Mouse (Mus musculus) erythroblast, embryonic 14.5 days (primary cell): Measurements from ENCODE around the gene Pnrc1. TPM values are rescaled to one million over a fixed set of nuclear protein-coding genes. Genes with fewer than 3 reads are reported as not detected.

Source experiments
- H3K27me3 ChIP-seq: 2 replicates; pipeline ENCODE4 v1.6.1; 2012; ENCODE audit warnings: inconsistent platforms; ENCODE audit not compliant: control insufficient read depth
- H3K36me3 ChIP-seq: 2 replicates; pipeline ENCODE4 v1.6.1; 2012; ENCODE audit warnings: mild to moderate bottlenecking, inconsistent platforms; ENCODE audit not compliant: control insufficient read depth
- H3K4me1 ChIP-seq: 2 replicates; pipeline ENCODE4 v1.6.1; 2012; ENCODE audit warnings: inconsistent platforms; ENCODE audit not compliant: control insufficient read depth
- H3K4me3 ChIP-seq: replicated peaks from 2 replicates; pipeline ENCODE3; 2012; ENCODE audit warnings: moderate library complexity, mild to moderate bottlenecking, inconsistent platforms
- H3K9me3 ChIP-seq: 2 replicates; pipeline ENCODE4 v1.6.1; 2012; ENCODE audit warnings: low read length, inconsistent platforms, mixed read lengths; ENCODE audit not compliant: control insufficient read depth
- GATA1 ChIP-seq: IDR thresholded peaks from 2 replicates; pipeline ENCODE4 v1.6.1; 2012; ENCODE audit warnings: low read length, inconsistent platforms, mixed read lengths
- TAL1 ChIP-seq: IDR thresholded peaks from 3 replicates; pipeline ENCODE4 v1.6.1; 2012; ENCODE audit warnings: low read length, inconsistent platforms, mixed read lengths
- polyA plus RNA-seq: library from polyadenylated mRNA; stranded (reverse); fragments of >175 nt; gene quantifications from 2 replicates; pipeline ENCODE4 v1.2.3, GENCODE M21; 2012

The Pnrc1 gene
- polyA plus RNA-seq, 1 experiment, result 68.6 TPM

- Histone ChIP-seq H3K9me3 (no peaks in the 10 kb centered on the region), H3K27me3 (no peaks in the 10 kb centered on the region), H3K4me1 (no peaks in the 10 kb centered on the region), H3K4me3 (no peak overlapping the region), H3K36me3 (no peaks in the 10 kb centered on the region)
- TF ChIP-seq GATA1, result no peak
- no peak for TF ChIP-seq TAL1
Measured at GRCm38 (mm10) chr4:33273437-33273836, 16.5 kb downstream of the Pnrc1 start.

DNA sequence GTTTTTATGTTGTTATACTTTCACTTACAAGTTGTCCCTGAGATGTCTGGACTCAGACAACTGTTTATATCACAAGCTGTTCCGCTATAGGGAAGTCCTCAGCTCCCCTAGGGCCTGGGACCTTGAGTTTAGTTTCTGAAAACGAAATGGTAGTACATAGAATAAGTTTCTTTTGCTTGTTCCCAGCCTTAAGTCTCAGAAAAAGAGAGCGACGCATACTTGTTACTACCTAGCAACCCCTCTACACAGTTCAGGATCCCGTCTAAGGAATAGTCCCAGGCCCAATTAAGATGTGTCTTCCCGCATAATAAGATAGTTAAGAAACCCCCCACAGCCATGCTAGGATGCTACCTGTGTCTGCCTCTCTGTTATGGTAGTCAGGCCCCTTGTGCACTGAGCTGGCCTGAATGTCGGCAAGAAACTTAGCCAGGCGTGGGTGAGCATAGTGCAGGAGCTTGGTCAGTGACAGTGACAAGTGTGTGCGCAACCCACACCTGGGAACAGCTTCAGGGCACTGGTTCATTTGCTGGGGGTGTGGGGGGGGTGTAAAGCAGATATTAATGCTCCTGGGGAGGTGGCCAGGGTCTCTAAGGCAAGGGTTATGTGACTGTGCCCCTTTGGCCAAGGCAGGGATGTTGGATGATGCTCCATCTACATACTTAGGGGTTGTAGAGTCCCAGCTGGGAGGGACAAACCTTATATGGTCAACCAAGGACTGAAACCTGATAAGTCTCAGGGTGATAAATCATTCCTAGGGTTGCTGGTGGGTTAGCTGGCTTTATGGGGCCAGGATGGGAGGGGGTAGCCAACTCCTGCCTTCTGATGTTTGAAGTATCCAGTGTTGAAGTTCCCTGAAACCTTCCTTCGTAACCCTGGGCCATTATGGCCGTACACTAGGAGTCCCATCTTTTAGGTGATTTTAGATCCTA lies 19.3 kb downstream of the Pnrc1 start:
- no peaks in the 10 kb centered on the region for H3K9me3 ChIP-seq
- no peaks in the 10 kb centered on the region for H3K4me1 ChIP-seq
- TF ChIP-seq TAL1 (no peak), GATA1 (no peak)
- H3K27me3 ChIP-seq, result no peaks in the 10 kb centered on the region
- H3K36me3 ChIP-seq, result no peaks in the 10 kb centered on the region
- no peak overlapping the region for H3K4me3 ChIP-seq

GRCm38 (mm10) chr4:33264979-33265726 lies 24.8 kb downstream of the Pnrc1 start:
- no peaks in the 10 kb centered on the region for H3K9me3 ChIP-seq
- H3K27me3 ChIP-seq, result no peaks in the 10 kb centered on the region; the same call in 1 of the 2 replicates
- H3K36me3 ChIP-seq, result no peaks in the 10 kb centered on the region
- TF ChIP-seq GATA1 (no peak), TAL1 (no peak)
- no peak overlapping the region for H3K4me3 ChIP-seq
- H3K4me1 ChIP-seq, result peaks cover 2% of the 10 kb centered on the region; the same call in 1 of the 2 replicates

DNA sequence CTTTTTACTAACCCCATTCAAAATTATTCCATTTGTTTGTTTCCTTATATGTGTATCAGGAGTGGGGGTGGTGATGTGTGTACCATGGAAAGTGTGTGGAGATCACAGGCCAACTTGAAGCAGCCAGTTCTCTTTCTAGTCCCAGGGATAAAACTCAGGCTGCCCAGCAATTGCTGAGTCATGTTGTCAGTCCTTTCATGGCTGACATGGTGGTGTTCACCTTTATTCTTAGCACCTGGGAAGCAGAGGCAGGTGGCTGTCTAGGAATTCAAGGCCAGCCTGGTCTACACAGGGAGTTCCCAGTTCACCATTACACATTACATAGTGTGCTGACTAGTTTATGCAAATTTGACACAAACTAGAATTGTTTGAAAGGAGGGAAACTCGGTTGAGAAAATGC lies 27.1 kb downstream of the Pnrc1 start:
- no peaks in the 10 kb centered on the region for H3K9me3 ChIP-seq
- no peaks in the 10 kb centered on the region for H3K36me3 ChIP-seq
- no peak overlapping the region for H3K4me3 ChIP-seq
- TF ChIP-seq TAL1 (no peak), GATA1 (no peak)
- peaks cover 2% of the 10 kb centered on the region; the same call in 1 of the 2 replicates for H3K4me1 ChIP-seq
- no peaks in the 10 kb centered on the region; the same call in 1 of the 2 replicates for H3K27me3 ChIP-seq

DNA sequence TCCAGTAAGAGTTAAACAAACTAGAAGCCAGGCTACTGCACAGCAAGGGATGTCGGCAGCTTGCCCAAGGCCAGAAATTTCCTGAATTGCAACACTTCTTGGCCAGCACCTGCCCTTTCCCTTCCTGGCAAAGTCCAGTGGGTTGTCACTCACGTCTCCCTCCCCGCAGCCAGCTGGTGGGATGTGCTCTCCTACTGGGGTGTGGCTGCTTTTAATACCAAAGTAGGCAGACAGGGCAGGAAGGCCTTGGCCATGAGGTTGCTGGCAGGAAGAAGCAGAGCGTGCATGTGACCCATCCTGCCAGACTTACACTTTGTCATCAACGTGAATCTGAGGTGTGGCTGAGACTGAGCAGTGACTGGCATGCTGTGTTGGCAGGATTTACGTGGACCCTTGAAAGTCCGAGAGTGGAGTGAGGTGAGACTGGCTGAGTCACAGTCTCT lies 28.6 kb downstream of the Pnrc1 start:
- H3K9me3 ChIP-seq, result no peaks in the 10 kb centered on the region
- TF ChIP-seq TAL1, result no peak
- TF ChIP-seq GATA1, result no peak
- H3K36me3 ChIP-seq, result no peaks in the 10 kb centered on the region
- no peak overlapping the region for H3K4me3 ChIP-seq
- H3K4me1 ChIP-seq, result peaks cover 2% of the 10 kb centered on the region; the same call in 1 of the 2 replicates
- no peaks in the 10 kb centered on the region; the same call in 1 of the 2 replicates for H3K27me3 ChIP-seq

DNA sequence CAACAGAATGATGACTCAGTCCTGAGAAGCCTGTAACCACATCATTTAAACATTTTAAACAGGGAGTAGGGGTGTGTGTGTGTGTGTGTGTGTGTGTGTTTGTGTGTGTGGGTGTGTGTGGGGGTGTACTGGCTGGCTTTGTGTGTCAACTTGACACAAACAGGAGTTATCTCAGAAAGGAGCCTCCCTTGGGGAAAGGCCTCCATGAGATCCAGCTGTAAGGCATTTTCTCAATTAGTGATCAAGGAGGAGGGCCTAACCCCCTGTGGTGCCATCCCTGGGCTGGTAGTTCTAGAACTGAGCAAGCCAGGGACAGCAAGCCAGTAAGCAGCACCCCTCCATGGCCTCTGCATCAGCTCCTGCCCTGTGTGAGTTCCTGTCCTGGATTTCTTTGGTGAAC lies 29.7 kb downstream of the Pnrc1 start:
- TF ChIP-seq GATA1 (no peak), TAL1 (no peak)
- no peaks in the 10 kb centered on the region for H3K36me3 ChIP-seq
- H3K9me3 ChIP-seq, result no peaks in the 10 kb centered on the region
- no peaks in the 10 kb centered on the region; the same call in 1 of the 2 replicates for H3K27me3 ChIP-seq
- H3K4me3 ChIP-seq, result no peak overlapping the region
- peaks cover 2% of the 10 kb centered on the region; the same call in 1 of the 2 replicates for H3K4me1 ChIP-seq

GRCm38 (mm10) chr4:33257263-33257964 lies 32.5 kb downstream of the Pnrc1 start:
- Histone ChIP-seq H3K4me3 (no peak overlapping the region), H3K27me3 (no peaks in the 10 kb centered on the region; the same call in 1 of the 2 replicates), H3K4me1 (peaks cover 2% of the 10 kb centered on the region; the same call in 1 of the 2 replicates), H3K9me3 (no peaks in the 10 kb centered on the region), H3K36me3 (no peaks in the 10 kb centered on the region)
- TF ChIP-seq TAL1 (no peak), GATA1 (no peak)

DNA sequence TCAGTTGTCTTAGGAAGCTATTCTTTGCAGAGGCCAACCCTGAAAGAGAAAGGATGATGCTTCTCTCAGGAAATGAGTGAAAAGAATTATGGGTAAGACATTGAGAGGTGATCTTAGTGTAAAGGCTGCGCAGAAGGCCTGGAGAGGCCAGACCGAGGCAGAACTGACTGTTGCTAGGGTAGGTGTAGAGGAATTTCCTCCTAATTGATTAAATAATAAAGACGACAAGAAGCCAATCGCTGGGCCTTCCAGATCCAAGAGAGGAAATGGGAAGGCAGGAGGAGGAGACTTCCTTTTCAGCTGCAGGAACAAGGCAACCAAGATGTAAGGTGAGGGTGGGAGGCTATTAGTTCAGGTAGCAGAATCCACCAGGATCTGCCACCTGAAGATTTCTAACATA lies 35.3 kb downstream of the Pnrc1 start:
- H3K27me3 ChIP-seq, result no peaks in the 10 kb centered on the region
- no peaks in the 10 kb centered on the region for H3K4me1 ChIP-seq
- no peaks in the 10 kb centered on the region for H3K36me3 ChIP-seq
- H3K9me3 ChIP-seq, result no peaks in the 10 kb centered on the region
- H3K4me3 ChIP-seq, result no peak overlapping the region
- no peak for TF ChIP-seq TAL1
